Mouse (Mus musculus) hindbrain, embryonic 14.5 days (tissue): ENCODE data around the gene Dnal1. TPM values are rescaled to one million over a fixed set of nuclear protein-coding genes. Genes with fewer than 3 reads are reported as not detected.
"Not testable (repeated sequence)": the region's sequence is repeated elsewhere in the genome, so short reads cannot be mapped to it uniquely, and the experiment has no call there.

Source experiments
- ATAC-seq: fragments of 200-750 bp; cut with Nextera tagmentation; 2 replicates; pipeline ENCODE4 v1.8.0; 2017; ENCODE audit warnings: moderate number of reproducible peaks, mild to moderate bottlenecking, moderate TSS enrichment, moderate library complexity; ENCODE audit not compliant: low FRiP score
- DNase-seq: peaks from one replicate; pipeline ENCODE4 v3.0.0-alpha.2; 2015; ENCODE audit warnings: low spot score
- H3K27ac ChIP-seq: fragments of 300-500 bp; sonication (generic); 2 replicates; pipeline ENCODE4 v1.5.1; 2014; ENCODE audit warnings: mild to moderate bottlenecking, moderate library complexity
- H3K27me3 ChIP-seq: fragments of 300-500 bp; sonication (generic); 2 replicates; pipeline ENCODE4 v1.6.1; 2014; ENCODE audit warnings: mild to moderate bottlenecking, low read length, mixed read lengths; ENCODE audit not compliant: control insufficient read depth, insufficient read depth
- H3K36me3 ChIP-seq: fragments of 300-500 bp; sonication (generic); replicated peaks from 2 replicates; pipeline ENCODE4 v1.6.1; 2014; ENCODE audit not compliant: control insufficient read depth, insufficient read depth
- H3K4me1 ChIP-seq: fragments of 300-500 bp; sonication (generic); replicated peaks from 2 replicates; pipeline ENCODE4 v1.6.1; 2014; ENCODE audit warnings: antibody characterized with exemption, low read length, mixed read lengths; ENCODE audit not compliant: control insufficient read depth, insufficient read depth
- H3K4me2 ChIP-seq: fragments of 300-500 bp; sonication (generic); replicated peaks from 2 replicates; pipeline ENCODE4 v1.6.1; 2014; ENCODE audit warnings: mild to moderate bottlenecking, moderate library complexity
- H3K4me3 ChIP-seq: fragments of 300-500 bp; sonication (generic); replicated peaks from 2 replicates; pipeline ENCODE4 v1.5.1; 2014; ENCODE audit warnings: mild to moderate bottlenecking, low read length
- H3K9ac ChIP-seq: fragments of 300-500 bp; sonication (generic); 2 replicates; pipeline ENCODE4 v1.6.1; 2014
- H3K9me3 ChIP-seq: fragments of 300-500 bp; sonication (generic); 2 replicates; pipeline ENCODE4 v1.6.1; 2016; ENCODE audit warnings: low read length; ENCODE audit not compliant: control insufficient read depth
- WGBS: fragments of 180-500 bp; shearing (Covaris S2); extraction: QIAGEN DNeasy Blood & Tissue Kit; methylation state at CpG from one replicate; pipeline ENCODE4 v1.1.7; 2014; 5-methylcytosine and 5-hydroxymethylcytosine counted together
- polyA plus RNA-seq: library from polyadenylated mRNA; unstranded; fragments of >200 nt; fragmentation: Nextera tagmentation; extraction: Ambion mirVana; gene quantifications from 2 replicates; pipeline ENCODE4 v1.2.1, GENCODE M21; 2014

Gene Dnal1
- polyA plus RNA-seq, 1 experiment from 2014 or later = 6.3 TPM

DNA sequence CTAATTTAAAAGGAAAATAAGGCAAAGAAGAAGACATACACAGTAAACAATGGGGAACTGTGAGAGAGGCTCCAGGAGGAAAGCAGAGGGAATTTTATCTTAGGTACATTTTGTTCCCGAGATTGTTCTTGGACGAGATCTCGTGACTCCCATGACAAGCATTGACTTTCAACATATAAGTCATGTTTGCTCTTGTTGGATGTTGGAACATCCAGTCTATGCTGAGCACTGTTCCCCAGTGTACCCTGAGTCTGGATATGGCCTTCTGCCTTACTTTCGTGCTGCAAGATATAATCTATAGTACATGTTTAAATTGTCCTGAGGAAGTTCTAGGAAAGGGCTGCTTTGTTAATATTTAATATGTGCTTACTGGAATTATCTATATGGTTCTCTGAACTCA, 29.6 kb upstream of the Dnal1 start:
- H3K9ac ChIP-seq = no peak overlapping the region
- no peak for DNase-seq
- no peak overlapping the region for H3K27ac ChIP-seq
- WGBS = 89% methylated on average over 4 of the region's 4 CpGs
- peaks cover 3% of the 10 kb centered on the region; the same call in 1 of the 2 replicates for H3K9me3 ChIP-seq
- H3K4me2 ChIP-seq = no peak overlapping the region
- no peaks in the 10 kb centered on the region for H3K36me3 ChIP-seq
- H3K27me3 ChIP-seq = no peaks in the 10 kb centered on the region
- no peak for ATAC-seq
- H3K4me1 ChIP-seq = no peaks in the 10 kb centered on the region
- no peak overlapping the region for H3K4me3 ChIP-seq

DNA sequence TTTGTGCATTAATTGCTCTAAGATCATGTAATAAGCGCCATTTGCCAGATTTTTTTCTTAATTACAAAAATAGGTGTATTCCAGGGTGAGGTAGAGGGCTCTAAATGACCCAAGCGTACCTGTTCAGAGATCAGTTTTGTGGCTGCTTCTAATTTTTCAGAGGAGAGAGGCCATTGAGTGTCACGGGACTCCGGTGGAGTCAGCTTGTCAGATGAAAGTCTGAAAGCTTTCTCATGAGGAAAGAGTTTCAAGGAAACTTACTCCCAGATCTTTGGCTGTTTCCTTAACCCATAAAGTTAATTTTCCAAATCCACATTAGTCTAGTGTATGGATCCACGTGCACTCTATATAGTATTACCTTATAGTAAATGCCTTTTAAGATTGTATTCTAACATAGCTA, 19.5 kb upstream of the Dnal1 start:
- H3K4me3 ChIP-seq, ATAC-seq, H3K27ac ChIP-seq, H3K27me3 ChIP-seq, H3K4me2 ChIP-seq, H3K9me3 ChIP-seq, DNase-seq, H3K9ac ChIP-seq, H3K4me1 ChIP-seq, H3K36me3 ChIP-seq: not testable (repeated sequence)
- WGBS = 92% methylated on average over 5 of the region's 5 CpGs

DNA sequence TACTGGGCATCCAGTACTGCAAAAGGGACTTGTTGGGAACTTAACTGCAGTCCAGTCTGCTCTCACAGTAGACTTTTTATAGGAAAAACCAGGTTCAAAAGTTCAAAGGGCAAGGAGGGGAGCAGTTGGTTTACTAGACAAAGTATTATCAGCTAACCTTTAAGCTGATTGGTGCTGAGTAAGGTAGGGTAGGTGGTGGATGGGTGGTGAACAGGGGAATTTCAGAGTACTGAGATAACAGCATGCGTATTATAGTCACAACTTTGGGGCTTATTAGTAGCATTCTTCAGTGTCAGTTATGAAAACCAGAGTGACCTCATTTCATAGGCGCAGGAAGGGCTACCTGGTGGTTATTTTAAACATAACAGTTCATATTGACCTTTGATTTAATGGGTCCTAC, 14.6 kb upstream of the Dnal1 start:
- H3K9me3 ChIP-seq = no peaks in the 10 kb centered on the region
- no peak for ATAC-seq
- no peak overlapping the region for H3K4me3 ChIP-seq
- no peak for DNase-seq
- no peak overlapping the region for H3K9ac ChIP-seq
- 97% methylated on average over 2 of the region's 2 CpGs for WGBS
- no peaks in the 10 kb centered on the region for H3K27me3 ChIP-seq
- H3K4me2 ChIP-seq = no peak overlapping the region
- H3K4me1 ChIP-seq = peaks cover 5% of the 10 kb centered on the region; the same call in 1 of the 2 replicates
- no peaks in the 10 kb centered on the region for H3K36me3 ChIP-seq
- no peak overlapping the region for H3K27ac ChIP-seq

- Histone ChIP-seq H3K4me3 (peak overlapping the region; percentile 47; the same call in 1 of the 2 replicates), H3K27me3 (no peaks in the 10 kb centered on the region), H3K9me3 (no peaks in the 10 kb centered on the region), H3K9ac (peak overlapping the region; percentile 65; the same call in 1 of the 2 replicates), H3K4me1 (peaks cover 5% of the 10 kb centered on the region; the same call in 1 of the 2 replicates), H3K27ac (no peak overlapping the region), H3K36me3 (no peaks in the 10 kb centered on the region), H3K4me2 (peak overlapping the region; percentile 83)
- ATAC-seq (no peak), DNase-seq (no peak)
- WGBS = 32% methylated on average over 1 of the region's 1 CpGs
Measured at GRCm38 (mm10) chr12:84100071-84100470, 14.1 kb upstream of the Dnal1 start.

GRCm38 (mm10) chr12:84100604-84101492, 13.3 kb upstream of the Dnal1 start, which contains the start of gene Acot6:
Gene Acot6 (plus strand): TSS chr12:84100654.
- H3K36me3 ChIP-seq, H3K4me1 ChIP-seq, H3K9me3 ChIP-seq, H3K27me3 ChIP-seq: not testable (repeated sequence)
- DNase-seq (peak; percentile 67), ATAC-seq (peak; percentile 82)
- peak within 1 kb of the TSS; percentile 59; the same call in 1 of the 2 replicates for H3K27ac ChIP-seq
- H3K9ac ChIP-seq = peak within 1 kb of the TSS; percentile 65
- peak within 1 kb of the TSS; percentile 47 for H3K4me3 ChIP-seq
- peak within 1 kb of the TSS; percentile 83 for H3K4me2 ChIP-seq
- WGBS = under 1% methylated on average over 72 of the region's 80 CpGs

DNA sequence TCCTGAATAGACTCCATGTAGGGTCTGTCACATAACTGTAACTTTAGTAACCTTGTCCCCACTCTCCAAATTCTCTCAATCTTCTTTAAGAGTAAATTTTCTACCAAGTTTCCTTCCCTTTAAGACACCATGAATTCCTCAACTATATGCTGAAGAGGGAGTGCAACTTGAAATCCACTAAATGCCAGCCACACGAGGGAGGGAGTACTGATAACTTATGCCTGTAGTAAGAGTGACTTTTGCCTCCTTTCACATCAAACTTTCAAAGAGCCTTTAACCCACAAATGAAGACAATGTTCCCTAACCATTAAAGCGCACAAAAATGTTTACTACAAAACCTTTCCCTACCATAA, 12.7 kb upstream of the Dnal1 start:
- H3K9ac ChIP-seq = peak overlapping the region; percentile 65
- H3K27ac ChIP-seq = no peak overlapping the region
- peaks cover 5% of the 10 kb centered on the region; the same call in 1 of the 2 replicates for H3K4me1 ChIP-seq
- ATAC-seq = no peak
- no peak for DNase-seq
- no peaks in the 10 kb centered on the region for H3K9me3 ChIP-seq
- peak overlapping the region; percentile 47 for H3K4me3 ChIP-seq
- H3K4me2 ChIP-seq = peak overlapping the region; percentile 83
- no peaks in the 10 kb centered on the region for H3K27me3 ChIP-seq
- 50% methylated on average over 2 of the region's 2 CpGs for WGBS
- H3K36me3 ChIP-seq = no peaks in the 10 kb centered on the region

DNA sequence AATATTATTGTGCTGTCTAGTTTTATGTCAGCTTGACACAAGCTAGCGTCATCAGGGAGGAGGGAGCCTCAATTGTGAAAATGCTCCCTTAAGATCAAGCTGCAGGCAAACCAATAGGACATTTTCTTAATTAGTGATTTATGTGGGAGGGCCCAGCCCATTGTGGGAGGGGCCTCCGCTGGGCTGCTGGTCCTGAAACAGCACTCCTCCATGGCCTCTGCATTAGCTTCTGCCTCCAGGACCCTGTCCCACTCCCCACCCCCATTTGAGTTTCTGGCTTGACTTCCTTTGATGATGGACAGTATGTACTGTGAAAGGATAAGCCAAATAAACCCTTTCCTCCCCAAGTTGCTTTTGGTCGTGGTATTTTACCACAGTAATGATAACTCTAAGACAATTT, 7.2 kb upstream of the Dnal1 start:
- DNase-seq = no peak

DNA sequence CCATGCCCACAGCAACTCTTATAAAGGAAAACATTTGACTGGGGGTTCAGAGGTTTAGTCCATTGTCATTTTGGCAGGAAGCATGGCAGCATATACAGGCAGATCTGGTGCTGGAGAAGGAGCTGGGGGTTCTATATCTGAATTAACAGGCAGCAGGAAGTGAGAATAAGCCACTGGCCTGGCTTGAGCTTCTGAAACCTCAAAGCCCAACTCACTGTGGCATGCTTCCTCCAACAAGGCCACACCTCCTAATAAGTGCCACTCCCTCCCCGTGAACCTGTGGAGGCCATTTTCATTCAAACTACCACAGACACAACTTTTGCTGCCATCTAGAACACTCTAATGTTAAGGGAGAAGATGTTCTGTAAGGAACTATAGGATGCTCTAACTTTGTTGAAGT, 6.5 kb upstream of the Dnal1 start:
- Histone ChIP-seq H3K27ac (no peak overlapping the region), H3K4me3 (no peak overlapping the region), H3K4me2 (no peak overlapping the region), H3K36me3 (no peaks in the 10 kb centered on the region), H3K4me1 (no peaks in the 10 kb centered on the region), H3K27me3 (no peaks in the 10 kb centered on the region), H3K9me3 (no peaks in the 10 kb centered on the region), H3K9ac (no peak overlapping the region)
- ATAC-seq = no peak
- DNase-seq = no peak
- 65% methylated on average over 1 of the region's 1 CpGs for WGBS

More for the DNA sequence above, 7.2 kb upstream of the Dnal1 start:
- no peak overlapping the region for H3K27ac ChIP-seq
- H3K36me3 ChIP-seq = no peaks in the 10 kb centered on the region
- H3K27me3 ChIP-seq = no peaks in the 10 kb centered on the region
- H3K4me3 ChIP-seq = no peak overlapping the region
- 89% methylated on average over 3 of the region's 3 CpGs for WGBS
- H3K4me2 ChIP-seq = no peak overlapping the region
- H3K4me1 ChIP-seq = no peaks in the 10 kb centered on the region
- H3K9ac ChIP-seq = no peak overlapping the region
- no peak for ATAC-seq
- no peaks in the 10 kb centered on the region for H3K9me3 ChIP-seq

GRCm38 (mm10) chr12:84109924-84110323, 4.2 kb upstream of the Dnal1 start:
- no peak for DNase-seq
- Histone ChIP-seq H3K9me3 (no peaks in the 10 kb centered on the region), H3K27ac (no peak overlapping the region), H3K27me3 (no peaks in the 10 kb centered on the region), H3K4me3 (no peak overlapping the region), H3K4me2 (no peak overlapping the region), H3K4me1 (peaks cover 2% of the 10 kb centered on the region), H3K36me3 (no peaks in the 10 kb centered on the region), H3K9ac (no peak overlapping the region)
- 79% methylated on average over 1 of the region's 1 CpGs for WGBS
- ATAC-seq = no peak
